Mouse (Mus musculus): Measurements from ENCODE around the gene Tmem238l. TPM values are rescaled to one million over a fixed set of nuclear protein-coding genes. Genes with fewer than 3 reads are reported as not detected.

The Tmem238l gene
- polyA plus RNA-seq, 1 experiment from 2014 or later = not detected

GRCm38 (mm10) chr11:67002911-67003310 is 46.5 kb downstream of the Tmem238l start:
- H3K27ac ChIP-seq (ENCODE audit: low read depth, low read length) = no peak overlapping the region
- WGBS = 32% methylated on average over 2 of the region's 2 CpGs
- H3K9ac ChIP-seq (ENCODE audit: low read depth, low read length) = no peak overlapping the region
- H3K4me2 ChIP-seq = no peak overlapping the region
- ATAC-seq (replicated peaks; ENCODE audit: low FRiP score) (no peak), DNase-seq (ENCODE audit: low spot score) (no peak)
- H3K4me1 ChIP-seq (replicated peaks; ENCODE audit: control insufficient read depth, insufficient read depth, low read length) = no peaks in the 10 kb centered on the region
- H3K36me3 ChIP-seq (ENCODE audit: control insufficient read depth, insufficient read depth, low read length) = no peaks in the 10 kb centered on the region
- no peaks in the 10 kb centered on the region for H3K9me3 ChIP-seq (ENCODE audit: control insufficient read depth, low read length)
- H3K4me3 ChIP-seq (ENCODE audit: low read depth, low read length) = no peak overlapping the region
- H3K27me3 ChIP-seq (replicated peaks; ENCODE audit: control insufficient read depth, insufficient read depth, low read length) = no peaks in the 10 kb centered on the region

- no peak for ATAC-seq (replicated peaks; ENCODE audit: low FRiP score)
- Histone ChIP-seq H3K9me3 (ENCODE audit: control insufficient read depth, low read length) (no peaks in the 10 kb centered on the region), H3K4me3 (ENCODE audit: low read depth, low read length) (no peak overlapping the region), H3K27me3 (replicated peaks; ENCODE audit: control insufficient read depth, insufficient read depth, low read length) (no peaks in the 10 kb centered on the region), H3K4me1 (replicated peaks; ENCODE audit: control insufficient read depth, insufficient read depth, low read length) (no peaks in the 10 kb centered on the region), H3K4me2 (no peak overlapping the region), H3K27ac (ENCODE audit: low read depth, low read length) (no peak overlapping the region), H3K9ac (ENCODE audit: low read depth, low read length) (no peak overlapping the region), H3K36me3 (ENCODE audit: control insufficient read depth, insufficient read depth, low read length) (no peaks in the 10 kb centered on the region)
- 89% methylated on average over 8 of the region's 8 CpGs for WGBS
- no peak for DNase-seq (ENCODE audit: low spot score)
Observed at GRCm38 (mm10) chr11:67007961-67008360, 51.5 kb downstream of the Tmem238l start.

GRCm38 (mm10) chr11:67008528-67008927 is 52.1 kb downstream of the Tmem238l start:
- Histone ChIP-seq H3K27me3 (replicated peaks; ENCODE audit: control insufficient read depth, insufficient read depth, low read length) (no peaks in the 10 kb centered on the region), H3K9me3 (ENCODE audit: control insufficient read depth, low read length) (no peaks in the 10 kb centered on the region), H3K36me3 (ENCODE audit: control insufficient read depth, insufficient read depth, low read length) (no peaks in the 10 kb centered on the region), H3K9ac (ENCODE audit: low read depth, low read length) (no peak overlapping the region), H3K4me3 (ENCODE audit: low read depth, low read length) (no peak overlapping the region), H3K4me2 (no peak overlapping the region), H3K27ac (ENCODE audit: low read depth, low read length) (no peak overlapping the region), H3K4me1 (replicated peaks; ENCODE audit: control insufficient read depth, insufficient read depth, low read length) (no peaks in the 10 kb centered on the region)
- DNase-seq (ENCODE audit: low spot score) (no peak), ATAC-seq (replicated peaks; ENCODE audit: low FRiP score) (no peak)
- 91% methylated on average over 4 of the region's 4 CpGs for WGBS

GRCm38 (mm10) chr11:67010430-67010829 is 54.0 kb downstream of the Tmem238l start:
- DNase-seq (ENCODE audit: low spot score) (no peak), ATAC-seq (replicated peaks; ENCODE audit: low FRiP score) (no peak)
- Histone ChIP-seq H3K27ac (ENCODE audit: low read depth, low read length) (no peak overlapping the region), H3K27me3 (replicated peaks; ENCODE audit: control insufficient read depth, insufficient read depth, low read length) (no peaks in the 10 kb centered on the region), H3K9ac (ENCODE audit: low read depth, low read length) (no peak overlapping the region), H3K4me2 (no peak overlapping the region), H3K4me3 (ENCODE audit: low read depth, low read length) (no peak overlapping the region), H3K9me3 (ENCODE audit: control insufficient read depth, low read length) (no peaks in the 10 kb centered on the region), H3K36me3 (ENCODE audit: control insufficient read depth, insufficient read depth, low read length) (no peaks in the 10 kb centered on the region), H3K4me1 (replicated peaks; ENCODE audit: control insufficient read depth, insufficient read depth, low read length) (no peaks in the 10 kb centered on the region)
- 10% methylated on average over 8 of the region's 8 CpGs for WGBS

- no peak overlapping the region for H3K9ac ChIP-seq (ENCODE audit: low read depth, low read length)
- H3K9me3 ChIP-seq (ENCODE audit: control insufficient read depth, low read length) = no peaks in the 10 kb centered on the region
- H3K27ac ChIP-seq (ENCODE audit: low read depth, low read length) = no peak overlapping the region
- DNase-seq (ENCODE audit: low spot score) (no peak), ATAC-seq (replicated peaks; ENCODE audit: low FRiP score) (no peak)
- WGBS = 51% methylated on average over 4 of the region's 4 CpGs
- no peaks in the 10 kb centered on the region for H3K27me3 ChIP-seq (replicated peaks; ENCODE audit: control insufficient read depth, insufficient read depth, low read length)
- H3K4me1 ChIP-seq (replicated peaks; ENCODE audit: control insufficient read depth, insufficient read depth, low read length) = no peaks in the 10 kb centered on the region
- no peaks in the 10 kb centered on the region for H3K36me3 ChIP-seq (ENCODE audit: control insufficient read depth, insufficient read depth, low read length)
- H3K4me3 ChIP-seq (ENCODE audit: low read depth, low read length) = no peak overlapping the region
- no peak overlapping the region for H3K4me2 ChIP-seq
Observed at GRCm38 (mm10) chr11:67011635-67012034, 55.2 kb downstream of the Tmem238l start.

Other genes starting within 250 kb of the Tmem238l start
- gene Pirt, start 44.7 kb upstream of the Tmem238l start, polyA plus RNA-seq (2014; fragmentation: Nextera tagmentation; extraction: Ambion mirVana) = 0.09 and 0.37 TPM in 2 replicates
- gene Tmem220, start 68.5 kb downstream of the Tmem238l start, polyA plus RNA-seq (2014; fragmentation: Nextera tagmentation; extraction: Ambion mirVana) = 1.8 and 1.9 TPM in 2 replicates
- 17.0 and 18.5 TPM in 2 replicates for gene Adprm, start 96.0 kb downstream of the Tmem238l start, polyA plus RNA-seq (2014; fragmentation: Nextera tagmentation; extraction: Ambion mirVana)
- 18.8 and 20.3 TPM in 2 replicates for gene Sco1, start 96.0 kb downstream of the Tmem238l start, polyA plus RNA-seq (2014; fragmentation: Nextera tagmentation; extraction: Ambion mirVana)
- 0.38 and 0.78 TPM in 2 replicates for gene Myh3, start 121.7 kb downstream of the Tmem238l start, polyA plus RNA-seq (2014; fragmentation: Nextera tagmentation; extraction: Ambion mirVana)
- not detected in 2 replicates for gene Myh2, start 214.4 kb downstream of the Tmem238l start, polyA plus RNA-seq (2014; fragmentation: Nextera tagmentation; extraction: Ambion mirVana)
- 0.07 and 0.13 TPM in 2 replicates for gene Myh1, start 243.4 kb downstream of the Tmem238l start, polyA plus RNA-seq (2014; fragmentation: Nextera tagmentation; extraction: Ambion mirVana)

Data from liver, embryonic 11.5 days (tissue).